Mouse (Mus musculus): ENCODE data around the gene Pcsk4. TPM values are rescaled to one million over a fixed set of nuclear protein-coding genes. Genes with fewer than 3 reads are reported as not detected.

The Pcsk4 gene
- total and polyA plus RNA-seq, 3 experiments: 0.46 to 1.1 TPM; not detected in 1

GRCm38 (mm10) chr10:80322811-80323211 is 6.5 kb downstream of the Pcsk4 start:
- Histone ChIP-seq H3K27ac (ENCODE audit: insufficient read depth, low read depth) (peak overlapping the region; percentile 0; the same call in 1 of the 2 replicates), H3K4me3 (replicated peaks in 1 of 3; ENCODE audit: low read depth in 2 of 3, low read length in 2 of 3, poor library complexity in 1 of 3) (peak overlapping the region in 2 of 3 experiments; percentile 53 to 79), H3K4me1 (ENCODE audit: control insufficient read depth in 1 of 2, insufficient read depth in 2 of 2) (peaks cover 33 to 34% of the 10 kb centered on the region in 2 experiments), H3K4me2 (ENCODE audit: insufficient read depth, low read depth, poor library complexity, severe bottlenecking) (peak overlapping the region; percentile 53), H3K36me3 (replicated peaks in 1 of 2; ENCODE audit: control insufficient read depth in 1 of 2, insufficient read depth in 1 of 2, low read length in 1 of 2) (peaks cover 13 to 17% of the 10 kb centered on the region in 2 experiments), H3K79me2 (replicated peaks; ENCODE audit: control insufficient read depth, extremely low read depth, insufficient read depth, poor library complexity, severe bottlenecking) (peaks cover 13% of the 10 kb centered on the region), H3K27me3 (replicated peaks) (peaks cover 28% of the 10 kb centered on the region), H3K9me3 (replicated peaks; ENCODE audit: low read length) (no peaks in the 10 kb centered on the region), H3K9ac (ENCODE audit: insufficient read depth, low read depth) (peak overlapping the region; percentile 8; the same call in 1 of the 2 replicates)
- in situ Hi-C loops (cut with MboI; ENCODE audit: low pct_ligation_motif_present, low pct_unique_long_range_greater_than_20kb, low sequenced_read_pairs): no loop called here
- TF ChIP-seq BHLHE40 (IDR thresholded peaks at IDR 0.05; ENCODE audit: low read depth, low read length) (peak; percentile 84), MYC (IDR thresholded peaks at IDR 0.05; ENCODE audit: low read depth, low read length) (peak; percentile 22; the same call in 1 of the 2 replicates), USF1 (IDR thresholded peaks at IDR 0.05; ENCODE audit: low read depth, low read length) (no peak), RCOR1 (conservative IDR thresholded peaks at IDR 0.05; ENCODE audit: low read depth, low read length) (no peak)
- DNase-seq (ENCODE audit: extremely low read depth): no peak
- dilution Hi-C loops (cut with MboI; ENCODE audit: extremely low pct_ligation_motif_present, extremely low pct_unique_long_range_greater_than_20kb, low sequenced_read_pairs): no loop called here

GRCm38 (mm10) chr10:80321670-80322581 is 7.4 kb downstream of the Pcsk4 start:
- dilution Hi-C loops (cut with MboI; ENCODE audit: extremely low pct_ligation_motif_present, extremely low pct_unique_long_range_greater_than_20kb, low sequenced_read_pairs): no loop called here

GRCm38 (mm10) chr10:80321014-80321669 is 8.2 kb downstream of the Pcsk4 start:
- Histone ChIP-seq H3K27ac (ENCODE audit: insufficient read depth, low read depth) (peak overlapping the region; percentile 81), H3K4me1 (ENCODE audit: control insufficient read depth in 1 of 2, insufficient read depth in 2 of 2) (peaks cover 43 to 48% of the 10 kb centered on the region in 2 experiments), H3K36me3 (replicated peaks in 1 of 2; ENCODE audit: control insufficient read depth in 1 of 2, insufficient read depth in 1 of 2, low read length in 1 of 2) (peaks cover 20 to 34% of the 10 kb centered on the region in 2 experiments), H3K4me2 (ENCODE audit: insufficient read depth, low read depth, poor library complexity, severe bottlenecking) (peak overlapping the region; percentile 11), H3K27me3 (replicated peaks) (peaks cover 17% of the 10 kb centered on the region), H3K4me3 (replicated peaks in 1 of 3; ENCODE audit: low read depth in 2 of 3, low read length in 2 of 3, poor library complexity in 1 of 3) (peak overlapping the region; percentile 76 to 96 (median 95)), H3K79me2 (replicated peaks; ENCODE audit: control insufficient read depth, extremely low read depth, insufficient read depth, poor library complexity, severe bottlenecking) (peaks cover 13% of the 10 kb centered on the region), H3K9ac (ENCODE audit: insufficient read depth, low read depth) (peak overlapping the region; percentile 56), H3K9me3 (replicated peaks; ENCODE audit: low read length) (no peaks in the 10 kb centered on the region)
- DNase-seq (ENCODE audit: extremely low read depth): peak; percentile 50
- in situ Hi-C loops (cut with MboI; ENCODE audit: low pct_ligation_motif_present, low pct_unique_long_range_greater_than_20kb, low sequenced_read_pairs): no loop called here
- dilution Hi-C loops (cut with MboI; ENCODE audit: extremely low pct_ligation_motif_present, extremely low pct_unique_long_range_greater_than_20kb, low sequenced_read_pairs): no loop called here
- TF ChIP-seq ELF1 (IDR thresholded peaks at IDR 0.05; ENCODE audit: low read depth, low read length) (0 out of 2 replicates have a peak, but pooled peaks have one; percentile 6), ZMIZ1 (IDR thresholded peaks at IDR 0.05; ENCODE audit: low read depth, low read length) (no peak), USF1 (IDR thresholded peaks at IDR 0.05; ENCODE audit: low read depth, low read length) (no peak), IRF4 (IDR thresholded peaks at IDR 0.05; ENCODE audit: low read depth, low read length) (no peak), NRF1 (IDR thresholded peaks at IDR 0.05; ENCODE audit: low read depth, low read length) (no peak), ZKSCAN1 (IDR thresholded peaks at IDR 0.05; ENCODE audit: borderline replicate concordance, low read depth, low read length) (no peak), CTCF (conservative IDR thresholded peaks at IDR 0.05 in 1 of 2, IDR thresholded peaks at IDR 0.05 in 1 of 2; ENCODE audit: low read depth in 2 of 2, low read length in 2 of 2) (no peak), GABPA (IDR thresholded peaks at IDR 0.05; ENCODE audit: insufficient replicate concordance, low read depth, low read length) (no peak), MAX (IDR thresholded peaks at IDR 0.05; ENCODE audit: low read length) (no peak), ZNF384 (IDR thresholded peaks at IDR 0.05; ENCODE audit: low read depth, low read length) (peak; percentile 97), PAX5 (IDR thresholded peaks at IDR 0.05; ENCODE audit: low read length) (no peak)

More at GRCm38 (mm10) chr10:80321670-80322581, 7.4 kb downstream of the Pcsk4 start:
- Histone ChIP-seq H3K4me3 (replicated peaks in 1 of 3; ENCODE audit: low read depth in 2 of 3, low read length in 2 of 3, poor library complexity in 1 of 3) (peak overlapping the region; percentile 12 to 96 (median 95)), H3K79me2 (replicated peaks; ENCODE audit: control insufficient read depth, extremely low read depth, insufficient read depth, poor library complexity, severe bottlenecking) (peaks cover 13% of the 10 kb centered on the region), H3K36me3 (replicated peaks in 1 of 2; ENCODE audit: control insufficient read depth in 1 of 2, insufficient read depth in 1 of 2, low read length in 1 of 2) (peaks cover 20 to 26% of the 10 kb centered on the region in 2 experiments), H3K27ac (ENCODE audit: insufficient read depth, low read depth) (peak overlapping the region; percentile 81), H3K9me3 (replicated peaks; ENCODE audit: low read length) (no peaks in the 10 kb centered on the region), H3K4me1 (ENCODE audit: control insufficient read depth in 1 of 2, insufficient read depth in 2 of 2) (peaks cover 42% of the 10 kb centered on the region in 2 experiments), H3K9ac (ENCODE audit: insufficient read depth, low read depth) (no peak overlapping the region), H3K27me3 (replicated peaks) (peaks cover 20% of the 10 kb centered on the region), H3K4me2 (ENCODE audit: insufficient read depth, low read depth, poor library complexity, severe bottlenecking) (peak overlapping the region; percentile 53; the same call in 1 of the 2 replicates)
- in situ Hi-C loops (cut with MboI; ENCODE audit: low pct_ligation_motif_present, low pct_unique_long_range_greater_than_20kb, low sequenced_read_pairs): no loop called here
- TF ChIP-seq CHD1 (IDR thresholded peaks at IDR 0.05; ENCODE audit: low read depth, low read length): no peak
- TF ChIP-seq ZKSCAN1 (IDR thresholded peaks at IDR 0.05; ENCODE audit: borderline replicate concordance, low read depth, low read length): peak; percentile 93
- DNase-seq (ENCODE audit: extremely low read depth): no peak
